Mouse (Mus musculus): Measurements from ENCODE around the gene Arhgef7. TPM values are rescaled to one million over a fixed set of nuclear protein-coding genes. Genes with fewer than 3 reads are reported as not detected.

Gene Arhgef7
- total RNA-seq, 2 experiments from 2014 or later: 54.5 to 64.7 TPM

- intact Hi-C loops (cut with DNase I; ENCODE audit: low total_unique reads): no loop called here
- DNase-seq: no peak
These were observed 18.7 kb upstream of the Arhgef7 start for GRCm38 (mm10) chr8:11708815-11709214.

- DNase-seq: no peak
- intact Hi-C loops (cut with DNase I; ENCODE audit: low total_unique reads): no loop called here
These were observed 18.0 kb upstream of the Arhgef7 start for GRCm38 (mm10) chr8:11709542-11709941.

GRCm38 (mm10) chr8:11710415-11710814 is 17.1 kb upstream of the Arhgef7 start:
- intact Hi-C loops (cut with DNase I; ENCODE audit: low total_unique reads): no loop called here
- DNase-seq: no peak

GRCm38 (mm10) chr8:11712244-11712643 is 15.3 kb upstream of the Arhgef7 start:
- DNase-seq: no peak
- intact Hi-C loops (cut with DNase I; ENCODE audit: low total_unique reads): no loop called here

- no peak for DNase-seq
- intact Hi-C loops (cut with DNase I; ENCODE audit: low total_unique reads): no loop called here
These were observed 10.3 kb upstream of the Arhgef7 start for GRCm38 (mm10) chr8:11717194-11717593.

GRCm38 (mm10) chr8:11727273-11727650 is 259 bp upstream of the Arhgef7 start:
- intact Hi-C loops (cut with DNase I; ENCODE audit: low total_unique reads): no loop called here
- DNase-seq: no peak

- no peak for DNase-seq
- intact Hi-C loops (cut with DNase I; ENCODE audit: low total_unique reads): no loop called here
These were observed 1.2 kb downstream of the Arhgef7 start for GRCm38 (mm10) chr8:11728482-11729295.

- intact Hi-C loops (cut with DNase I; ENCODE audit: low total_unique reads): no loop called here
These were observed 2.9 kb downstream of the Arhgef7 start for GRCm38 (mm10) chr8:11730271-11730940.

GRCm38 (mm10) chr8:11735672-11736235 is 8.2 kb downstream of the Arhgef7 start:
- DNase-seq: no peak
- intact Hi-C loops (cut with DNase I; ENCODE audit: low total_unique reads): no loop called here

More at GRCm38 (mm10) chr8:11730271-11730940, 2.9 kb downstream of the Arhgef7 start:
- DNase-seq: no peak

GRCm38 (mm10) chr8:11737096-11737495 is 9.6 kb downstream of the Arhgef7 start:
- intact Hi-C loops (cut with DNase I; ENCODE audit: low total_unique reads): no loop called here
- DNase-seq: peak; percentile 57

- no peak for DNase-seq
- intact Hi-C loops (cut with DNase I; ENCODE audit: low total_unique reads): no loop called here
These were observed 11.6 kb downstream of the Arhgef7 start for GRCm38 (mm10) chr8:11739082-11739481.

GRCm38 (mm10) chr8:11740857-11741256 is 13.3 kb downstream of the Arhgef7 start:
- intact Hi-C loops (cut with DNase I; ENCODE audit: low total_unique reads): no loop called here

GRCm38 (mm10) chr8:11743580-11743979 is 16.1 kb downstream of the Arhgef7 start:
- intact Hi-C loops (cut with DNase I; ENCODE audit: low total_unique reads): no loop called here
- no peak for DNase-seq

More at GRCm38 (mm10) chr8:11740857-11741256, 13.3 kb downstream of the Arhgef7 start:
- no peak for DNase-seq

GRCm38 (mm10) chr8:11746850-11747600 is 19.5 kb downstream of the Arhgef7 start:
- DNase-seq: no peak
- intact Hi-C loops (cut with DNase I; ENCODE audit: low total_unique reads): no loop called here

- intact Hi-C loops (cut with DNase I; ENCODE audit: low total_unique reads): no loop called here
- DNase-seq: no peak
These were observed 22.0 kb downstream of the Arhgef7 start for GRCm38 (mm10) chr8:11749472-11749871.

GRCm38 (mm10) chr8:11752338-11752737 is 24.8 kb downstream of the Arhgef7 start:
- DNase-seq: no peak
- intact Hi-C loops (cut with DNase I; ENCODE audit: low total_unique reads): loop anchor here (5.0 to 10.0 kb wide), 2 partner anchors 45 to 172 kb away; no protein-coding TSS in a partner anchor

- intact Hi-C loops (cut with DNase I; ENCODE audit: low total_unique reads): loop anchor here (5.0 to 10.0 kb wide), 2 partner anchors 44 to 171 kb away; no protein-coding TSS in a partner anchor
- peak; percentile 45 for DNase-seq
These were observed 25.8 kb downstream of the Arhgef7 start for GRCm38 (mm10) chr8:11753155-11753941.

- no peak for DNase-seq
- intact Hi-C loops (cut with DNase I; ENCODE audit: low total_unique reads): loop anchor here (5.0 to 10.0 kb wide), 2 partner anchors 43 to 170 kb away; no protein-coding TSS in a partner anchor
These were observed 27.2 kb downstream of the Arhgef7 start for GRCm38 (mm10) chr8:11754723-11755122.

GRCm38 (mm10) chr8:11755873-11756272 is 28.4 kb downstream of the Arhgef7 start:
- intact Hi-C loops (cut with DNase I; ENCODE audit: low total_unique reads): loop anchor here (10.0 kb wide), 1 partner anchor 169 kb away; no protein-coding TSS in a partner anchor
- DNase-seq: peak; percentile 66
